Mouse (Mus musculus): Measurements from ENCODE around the gene Lrrtm4. TPM values are rescaled to one million over a fixed set of nuclear protein-coding genes. Genes with fewer than 3 reads are reported as not detected.

The Lrrtm4 gene
- polyA plus RNA-seq (2014; fragmentation: Illumina TruSeq; extraction: RNeasy Lipid Tissue Mini Kit (QIAGEN cat#74804); ENCODE audit: low read depth, low replicate concordance): not detected

GRCm38 (mm10) chr6:80018765-80019164, at the start of gene Lrrtm4:
Gene Lrrtm4 (plus strand): TSS chr6:80018877.

Other genes with a start within 250 kb of the Lrrtm4 start
- gene Gm20594, start 201.0 kb upstream of the Lrrtm4 start, polyA plus RNA-seq (2014; fragmentation: Illumina TruSeq; extraction: RNeasy Lipid Tissue Mini Kit (QIAGEN cat#74804); ENCODE audit: low read depth, low replicate concordance): not detected